Mouse (Mus musculus) frontal cortex, postnatal 14 days (tissue): ENCODE data around the gene Clybl.

Experiments
- DNase-seq, 2 experiments: peaks; one replicate each; pipeline ENCODE4 v3.0.0; 2022; ENCODE audit warnings: low spot score in 2 of 2

Clybl gene

GRCm38 (mm10) chr14:122246919-122247859, 65.7 kb downstream of the Clybl start:
- no peak for DNase-seq

GRCm38 (mm10) chr14:122249123-122249522, 67.6 kb downstream of the Clybl start:
- no peak for DNase-seq

- no peak for DNase-seq
These were observed 69.8 kb downstream of the Clybl start for GRCm38 (mm10) chr14:122251346-122251745.

- no peak for DNase-seq
These were observed 74.2 kb downstream of the Clybl start for GRCm38 (mm10) chr14:122255562-122256260.

- DNase-seq, result no peak
These were observed 74.7 kb downstream of the Clybl start for GRCm38 (mm10) chr14:122256261-122256634.

GRCm38 (mm10) chr14:122258297-122258696, 76.8 kb downstream of the Clybl start:
- no peak for DNase-seq

- DNase-seq, result no peak
These were observed 79.7 kb downstream of the Clybl start for GRCm38 (mm10) chr14:122261250-122261649.

GRCm38 (mm10) chr14:122262851-122263659, 81.6 kb downstream of the Clybl start:
- no peak for DNase-seq

GRCm38 (mm10) chr14:122265214-122265613, 83.7 kb downstream of the Clybl start:
- DNase-seq, result no peak

GRCm38 (mm10) chr14:122267590-122267989, 86.1 kb downstream of the Clybl start:
- DNase-seq, result no peak

GRCm38 (mm10) chr14:122271104-122271746, 89.7 kb downstream of the Clybl start:
- no peak for DNase-seq

GRCm38 (mm10) chr14:122277142-122277541, 95.6 kb downstream of the Clybl start:
- DNase-seq, result no peak

- DNase-seq, result no peak
These were observed 98.2 kb downstream of the Clybl start for GRCm38 (mm10) chr14:122279462-122280308.

- DNase-seq, result no peak
These were observed 99.0 kb downstream of the Clybl start for GRCm38 (mm10) chr14:122280309-122281071.

- no peak for DNase-seq
These were observed 99.6 kb downstream of the Clybl start for GRCm38 (mm10) chr14:122281072-122281634.

- DNase-seq, result no peak
These were observed 102.5 kb downstream of the Clybl start for GRCm38 (mm10) chr14:122283959-122284358.

- DNase-seq, result no peak
These were observed 114.9 kb downstream of the Clybl start for GRCm38 (mm10) chr14:122296399-122296798.

GRCm38 (mm10) chr14:122296864-122297263, 115.4 kb downstream of the Clybl start:
- DNase-seq, result no peak

GRCm38 (mm10) chr14:122297386-122298109, 116.0 kb downstream of the Clybl start:
- no peak for DNase-seq
